Mouse (Mus musculus) gastrocnemius, postnatal 4 days (tissue): ENCODE data around the gene Phf2. TPM values are rescaled to one million over a fixed set of nuclear protein-coding genes. Genes with fewer than 3 reads are reported as not detected.

Experiments used
- total RNA-seq, 2 experiments: library from RNA; stranded (reverse); gene quantifications; 2 replicates each; pipeline ENCODE4 v1.2.3; 2021

Phf2 gene
- total RNA-seq, 2 experiments from 2014 or later: 37.4 to 41.9 TPM

Other genes starting within 250 kb of the Phf2 start
- gene Ptpdc1, start 245.5 kb downstream of the Phf2 start, total RNA-seq: 10 to 100 TPM; 12.6 to 14.6 TPM
- gene Barx1, start 208.1 kb downstream of the Phf2 start, total RNA-seq: not detected
- gene Fam120a, start 96.9 kb upstream of the Phf2 start, total RNA-seq: 100 to 1,000 TPM; 132 to 135 TPM